8 mouse cellular contexts compared by ENCODE assay signal in genomic region chr9:58204448-58205000, GRCm38 (mm10). TPM values are rescaled to one million over a fixed set of nuclear protein-coding genes. Genes with fewer than 3 reads are reported as not detected.
DNase-seq lines count a peak whose midpoint lies in the region; ATAC-seq and TF ChIP-seq lines count a peak whose summit lies in the region.

No protein-coding gene starts in this region.

- no peaks in the 10 kb centered on the region for H3K36me3 ChIP-seq in hindbrain, postnatal 0 days (ENCODE audit: insufficient read depth, low read length)
- H3K36me3 ChIP-seq in megakaryocyte, embryonic 14.5 days (replicated peaks; ENCODE audit: low read length): no peaks in the 10 kb centered on the region

- H3K4me3 ChIP-seq in cortical plate, adult 2 months (ENCODE audit: insufficient read depth, low read length): no peak overlapping the region; the same call in none of the 2 replicates
- peak overlapping the region; percentile 26 for H3K4me3 ChIP-seq in hindbrain, postnatal 0 days (ENCODE audit: low read length)
- H3K4me3 ChIP-seq in left cerebral cortex, adult 2 months: peak overlapping the region; percentile 40; the same call in 1 of the 2 replicates
- H3K4me3 ChIP-seq in megakaryocyte, embryonic 14.5 days (replicated peaks): peak overlapping the region; percentile 90

- TF ChIP-seq POLR2A in cortical plate, adult 2 months (IDR thresholded peaks at IDR 0.05; ENCODE audit: extremely low read depth, insufficient read depth, low read length): no peak

- peak overlapping the region; percentile 49 for H3K4me2 ChIP-seq in hindbrain, postnatal 0 days (ENCODE audit: low read depth, low read length)

- no peak overlapping the region for H3K9ac ChIP-seq in hindbrain, postnatal 0 days (replicated peaks; ENCODE audit: low read length)

- H3K4me1 ChIP-seq in cortical plate, adult 2 months (ENCODE audit: control insufficient read depth, insufficient read depth, low read length): 0 out of 2 replicates have a peak, but pooled peaks cover 1% of the 10 kb centered on the region
- H3K4me1 ChIP-seq in hindbrain, postnatal 0 days (ENCODE audit: insufficient read depth, low read length): 0 out of 2 replicates have a peak, but pooled peaks cover 4% of the 10 kb centered on the region
- H3K4me1 ChIP-seq in megakaryocyte, embryonic 14.5 days: peaks cover 35% of the 10 kb centered on the region

- WGBS in hindbrain, postnatal 0 days: 5% methylated on average over 18 of the region's 18 CpGs

- H3K27me3 ChIP-seq in hindbrain, postnatal 0 days (ENCODE audit: insufficient read depth, low read length): peaks cover 40% of the 10 kb centered on the region
- H3K27me3 ChIP-seq in megakaryocyte, embryonic 14.5 days (replicated peaks): peaks cover 82% of the 10 kb centered on the region

- peak; percentile 84 to 85 for DNase-seq in gastrocnemius, adult 8-10 months (ENCODE audit: low spot score in 2 of 2)
- DNase-seq in hindbrain, postnatal 0 days (ENCODE audit: low spot score): peak; percentile 92
- peak; percentile 84 to 92 for DNase-seq in left cerebral cortex, adult 2 months (ENCODE audit: extremely low spot score in 1 of 2, low spot score in 2 of 2)
- peak; percentile 89 to 95 for DNase-seq in right cerebral cortex, adult 2 months (ENCODE audit: low spot score in 2 of 2)
- peak; percentile 94 for DNase-seq in urinary bladder, postnatal 25 days (ENCODE audit: low spot score)

- no peaks in the 10 kb centered on the region for H3K9me3 ChIP-seq in hindbrain, postnatal 0 days (ENCODE audit: low read length)
- H3K9me3 ChIP-seq in megakaryocyte, embryonic 14.5 days: no peaks in the 10 kb centered on the region

- H3K27ac ChIP-seq in cortical plate, adult 2 months (ENCODE audit: insufficient read depth, low read length): no peak overlapping the region
- H3K27ac ChIP-seq in hindbrain, postnatal 0 days: 0 out of 2 replicates have a peak overlapping the region, but pooled peaks have one; percentile 78
- H3K27ac ChIP-seq in left cerebral cortex, adult 2 months: peak overlapping the region; percentile 44; the same call in 1 of the 2 replicates

- intact Hi-C loops in left cerebral cortex, adult 2 months (cut with DNase I): loop anchor here (1.0 to 10.0 kb wide), 3 partner anchors 151 to 270 kb away; no protein-coding TSS in a partner anchor

- peak; percentile 92 for TF ChIP-seq CTCF in cortical plate, adult 2 months (IDR thresholded peaks at IDR 0.05; ENCODE audit: extremely low read depth, insufficient read depth, low read length)
- TF ChIP-seq CTCF in hindbrain, postnatal 0 days (IDR thresholded peaks at IDR 0.05; ENCODE audit: low read depth): peak; percentile 96
- TF ChIP-seq CTCF in left cerebral cortex, adult 2 months (IDR thresholded peaks at IDR 0.05): peak; percentile 92

- peak; percentile 75 for ATAC-seq in activated CD4-positive, CD25-positive, alpha-beta regulatory T cell, adult 4 months
- ATAC-seq in hindbrain, postnatal 0 days: peak; percentile 61

RNA-seq across cellular contexts. Expression of gene Islr2, which starts 0.4 kb away (rescaled TPM):
- polyA plus RNA-seq in activated CD4-positive, CD25-positive, alpha-beta regulatory T cell, adult 4 months (2017; shearing (Covaris generic)): not detected
- polyA plus RNA-seq in cortical plate, adult 2 months (2012; rRNA removed): 28.3 TPM in 2 replicates
- total RNA-seq in gastrocnemius, adult 8-10 months (2022): 1 to 10 TPM; 1.4 to 2.9 (median 1.8) TPM
- total RNA-seq in hindbrain, postnatal 0 days (2014; rRNA removed): 293 and 343 TPM in 2 replicates
- 15.8 and 19.2 TPM in 2 replicates for polyA plus RNA-seq in hindbrain, postnatal 0 days (2015; fragmentation: Nextera tagmentation; extraction: Ambion mirVana)
- total RNA-seq in left cerebral cortex, adult 2 months (2021): 10 to 100 TPM; 72.1 to 74.0 TPM
- 0.09 TPM in 1 of 2 replicates, not detected in the other for polyA plus RNA-seq in megakaryocyte, embryonic 14.5 days (2012; ENCODE audit: insufficient read depth, low replicate concordance)

RNA-seq across cellular contexts. Expression of gene Islr, which starts 0.4 kb away (rescaled TPM):
- under 1 TPM in 1 of 2 experiments, not detected in 1; 0.32 TPM for polyA plus RNA-seq in activated CD4-positive, CD25-positive, alpha-beta regulatory T cell, adult 4 months (2017; shearing (Covaris generic))
- polyA plus RNA-seq in cortical plate, adult 2 months (2012; rRNA removed): 27.4 and 34.0 TPM in 2 replicates
- total RNA-seq in gastrocnemius, adult 8-10 months (2022): 10 to 100 TPM in 3 of 4 experiments, 1 to 10 TPM in 1; 9.8 to 15.7 (median 13.1) TPM
- 57.9 and 72.8 TPM in 2 replicates for total RNA-seq in hindbrain, postnatal 0 days (2014; rRNA removed)
- 29.9 and 33.5 TPM in 2 replicates for polyA plus RNA-seq in hindbrain, postnatal 0 days (2015; fragmentation: Nextera tagmentation; extraction: Ambion mirVana)
- total RNA-seq in left cerebral cortex, adult 2 months (2021): 10 to 100 TPM; 11.0 to 15.2 TPM
- polyA plus RNA-seq in megakaryocyte, embryonic 14.5 days (2012; ENCODE audit: insufficient read depth, low replicate concordance): 0.07 and 3.2 TPM in 2 replicates

RNA-seq across cellular contexts. Expression of gene Pml, which starts 45.1 kb away (rescaled TPM):
- 10 to 100 TPM; 33.7 to 49.3 TPM for polyA plus RNA-seq in activated CD4-positive, CD25-positive, alpha-beta regulatory T cell, adult 4 months (2017; shearing (Covaris generic))
- 10.4 and 11.0 TPM in 2 replicates for polyA plus RNA-seq in cortical plate, adult 2 months (2012; rRNA removed)
- total RNA-seq in gastrocnemius, adult 8-10 months (2022): 1 to 10 TPM; 2.5 to 4.5 (median 3.1) TPM
- 11.4 and 17.0 TPM in 2 replicates for total RNA-seq in hindbrain, postnatal 0 days (2014; rRNA removed)
- 3.2 and 4.8 TPM in 2 replicates for polyA plus RNA-seq in hindbrain, postnatal 0 days (2015; fragmentation: Nextera tagmentation; extraction: Ambion mirVana)
- 10 to 100 TPM; 14.1 to 19.3 TPM for total RNA-seq in left cerebral cortex, adult 2 months (2021)
- 28.7 and 29.2 TPM in 2 replicates for polyA plus RNA-seq in megakaryocyte, embryonic 14.5 days (2012; ENCODE audit: insufficient read depth, low replicate concordance)

RNA-seq across cellular contexts. Expression of gene Stoml1, which starts 48.4 kb away (rescaled TPM):
- 10 to 100 TPM; 21.1 to 23.9 TPM for polyA plus RNA-seq in activated CD4-positive, CD25-positive, alpha-beta regulatory T cell, adult 4 months (2017; shearing (Covaris generic))
- polyA plus RNA-seq in cortical plate, adult 2 months (2012; rRNA removed): 123 and 124 TPM in 2 replicates
- 10 to 100 TPM in 2 of 4 experiments, 1 to 10 TPM in 2; 8.6 to 10.8 (median 9.8) TPM for total RNA-seq in gastrocnemius, adult 8-10 months (2022)
- total RNA-seq in hindbrain, postnatal 0 days (2014; rRNA removed): 145 and 157 TPM in 2 replicates
- polyA plus RNA-seq in hindbrain, postnatal 0 days (2015; fragmentation: Nextera tagmentation; extraction: Ambion mirVana): 136 and 141 TPM in 2 replicates
- 10 to 100 TPM; 66.5 to 72.6 TPM for total RNA-seq in left cerebral cortex, adult 2 months (2021)
- 4.3 TPM in 1 of 2 replicates, not detected in the other for polyA plus RNA-seq in megakaryocyte, embryonic 14.5 days (2012; ENCODE audit: insufficient read depth, low replicate concordance)

Comparison
In these comparisons a context has a peak if more than half of its experiments do, and no peak if none do; other contexts are left out.
1. RNA of gene Islr2, which starts 0.4 kb away (polyA plus RNA-seq): 28.3 TPM in cortical plate, adult 2 months and 15.8 to 19.2 TPM in hindbrain, postnatal 0 days; 0.09 TPM in megakaryocyte, embryonic 14.5 days and not detected in activated CD4-positive, CD25-positive, alpha-beta regulatory T cell, adult 4 months; every median in the first group is over 10 times any median in the second.
2. Peak in every context shown above with its lines, with median percentiles within 50 percentile points of each other: CTCF ChIP-seq and DNase-seq.